Mouse (Mus musculus): Measurements from ENCODE around the gene Icosl.

DNA sequence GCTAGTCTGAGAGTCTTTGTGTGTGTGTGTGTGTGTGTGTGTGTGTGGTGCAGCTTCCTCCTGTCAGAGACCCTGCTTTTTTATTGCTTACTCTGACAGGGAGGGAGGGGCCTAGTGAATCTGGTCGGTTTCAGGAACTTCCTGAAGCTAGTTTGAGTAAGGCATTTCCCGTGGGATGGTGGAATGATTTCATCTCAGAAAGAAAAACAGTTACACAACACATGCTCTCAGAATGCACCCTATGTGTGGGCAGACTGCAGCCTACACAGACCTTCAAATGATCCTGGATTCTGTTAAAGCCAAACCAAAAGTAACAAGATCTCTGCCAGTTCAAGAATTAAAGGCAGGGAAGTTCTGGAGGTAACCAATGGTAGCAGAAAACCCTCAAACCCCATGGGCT lies 46.1 kb downstream of the Icosl start:
- TF ChIP-seq POLR2A (IDR thresholded peaks at IDR 0.05; ENCODE audit: low read depth, low read length) (no peak), CTCF (conservative IDR thresholded peaks at IDR 0.05 in 1 of 2, IDR thresholded peaks at IDR 0.05 in 1 of 2; ENCODE audit: low read depth in 2 of 2, low read length in 2 of 2) (no peak), ELF1 (IDR thresholded peaks at IDR 0.05; ENCODE audit: low read depth, low read length) (no peak), ZNF384 (IDR thresholded peaks at IDR 0.05; ENCODE audit: low read depth, low read length) (no peak), GABPA (IDR thresholded peaks at IDR 0.05; ENCODE audit: insufficient replicate concordance, low read depth, low read length) (no peak), ZC3H11A (IDR thresholded peaks at IDR 0.05; ENCODE audit: low read depth, low read length) (no peak), POLR2AphosphoS2 (IDR thresholded peaks at IDR 0.05; ENCODE audit: low read depth, low read length) (no peak), KAT2A (IDR thresholded peaks at IDR 0.05; ENCODE audit: insufficient replicate concordance, low read length) (no peak)

Measured in CH12.LX (cell line).